Mouse (Mus musculus) urinary bladder, postnatal 14 days (tissue): ENCODE measurements around the gene Rprml.

Experiments used
- DNase-seq: peaks from one replicate; pipeline ENCODE4 v3.0.0; 2021; ENCODE audit warnings: low spot score

Rprml gene

GRCm38 (mm10) chr11:103649301-103649982, at the start of gene Rprml:
TSS of gene Rprml (plus strand) at chr11:103649570.
- DNase-seq: peak; percentile 6

- no peak for DNase-seq
These were observed 42.8 kb upstream of the Rprml start for GRCm38 (mm10) chr11:103606611-103607010.

- no peak for DNase-seq
These were observed 38.6 kb upstream of the Rprml start for GRCm38 (mm10) chr11:103610772-103611171.

GRCm38 (mm10) chr11:103621040-103621439, 28.3 kb upstream of the Rprml start, which contains the start of gene Gm884:
TSS of gene Gm884 (minus strand) at chr11:103621140.
- DNase-seq: no peak

GRCm38 (mm10) chr11:103627453-103627852, 21.9 kb upstream of the Rprml start:
- no peak for DNase-seq

- no peak for DNase-seq
These were observed 14.6 kb upstream of the Rprml start for GRCm38 (mm10) chr11:103634806-103635205.

- DNase-seq: no peak
These were observed 13.9 kb upstream of the Rprml start for GRCm38 (mm10) chr11:103635481-103635880.

GRCm38 (mm10) chr11:103636261-103636660, 13.1 kb upstream of the Rprml start:
- no peak for DNase-seq

- no peak for DNase-seq
These were observed 10.6 kb upstream of the Rprml start, which contains the start of gene Lyzl6 for GRCm38 (mm10) chr11:103638790-103639189. TSS of gene Lyzl6 (minus strand) at chr11:103638890.

GRCm38 (mm10) chr11:103639407-103639946, 9.9 kb upstream of the Rprml start:
- peak; percentile 50 for DNase-seq

- no peak for DNase-seq
These were observed 6.2 kb upstream of the Rprml start for GRCm38 (mm10) chr11:103643211-103643610.

- DNase-seq: no peak
These were observed 3.6 kb upstream of the Rprml start for GRCm38 (mm10) chr11:103645731-103646130.

GRCm38 (mm10) chr11:103646301-103646700, 3.1 kb upstream of the Rprml start:
- no peak for DNase-seq

GRCm38 (mm10) chr11:103647921-103648620, 1.3 kb upstream of the Rprml start:
- DNase-seq: no peak

- no peak for DNase-seq
These were observed 714 bp upstream of the Rprml start for GRCm38 (mm10) chr11:103648656-103649055.

GRCm38 (mm10) chr11:103649983-103650493, 668 bp downstream of the Rprml start:
- no peak for DNase-seq

- no peak for DNase-seq
These were observed 2.1 kb downstream of the Rprml start for GRCm38 (mm10) chr11:103651426-103651825.

- DNase-seq: no peak
These were observed 4.1 kb downstream of the Rprml start for GRCm38 (mm10) chr11:103653359-103653965.

GRCm38 (mm10) chr11:103656520-103656919, 7.2 kb downstream of the Rprml start:
- peak; percentile 54 for DNase-seq

GRCm38 (mm10) chr11:103658189-103658588, 8.8 kb downstream of the Rprml start:
- no peak for DNase-seq

GRCm38 (mm10) chr11:103661863-103662262, 12.5 kb downstream of the Rprml start:
- DNase-seq: no peak

GRCm38 (mm10) chr11:103662546-103662945, 13.2 kb downstream of the Rprml start:
- no peak for DNase-seq
